Mouse (Mus musculus) lung, postnatal 0 days (tissue): ENCODE results near the gene Psd4.

Experiments
- CTCF ChIP-seq: IDR thresholded peaks from 2 replicates; pipeline ENCODE4 v1.5.1; 2016; ENCODE audit warnings: antibody characterized with exemption, mild to moderate bottlenecking
- EP300 ChIP-seq: IDR thresholded peaks from 2 replicates; pipeline ENCODE4 v1.6.1; 2016; ENCODE audit warnings: antibody characterized with exemption, mild to moderate bottlenecking, control low read depth

DNA sequence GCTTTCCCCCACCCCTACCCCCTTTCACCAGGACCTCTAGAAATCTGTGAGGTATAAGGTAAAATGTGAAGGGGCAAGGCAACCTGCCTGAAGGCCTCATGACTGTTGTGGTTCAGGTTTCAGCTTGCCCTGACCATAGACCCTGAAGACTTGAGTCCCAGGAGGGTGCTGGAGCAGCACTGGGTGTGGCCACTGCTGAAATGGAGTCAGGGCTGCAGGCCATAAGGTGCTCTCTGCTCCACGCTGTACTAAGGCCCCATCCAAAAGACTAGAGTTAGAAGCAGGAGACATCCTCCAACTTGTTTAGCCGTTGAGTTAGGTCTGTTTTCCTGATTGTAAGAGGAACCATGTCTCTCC, 19.6 kb downstream of the Psd4 start:
- TF ChIP-seq CTCF (no peak), EP300 (no peak)
